Mouse (Mus musculus) macrophage (primary cell): ENCODE measurements around the gene Ackr3. TPM values are rescaled to one million over a fixed set of nuclear protein-coding genes. Genes with fewer than 3 reads are reported as not detected.

ENCODE experiments used
- H3K27ac ChIP-seq: fragments of 350-480 bp; formaldehyde crosslinking; 2 replicates; pipeline ENCODE4 v1.9.0; 2021
- H3K36me3 ChIP-seq: fragments of 350-480 bp; formaldehyde crosslinking; 2 replicates; pipeline ENCODE4 v1.9.0; 2021; ENCODE audit errors: inconsistent target
- H3K4me3 ChIP-seq: fragments of 350-480 bp; formaldehyde crosslinking; 2 replicates; pipeline ENCODE4 v1.9.0; 2021; ENCODE audit errors: inconsistent target
- H3K79me2 ChIP-seq: fragments of 350-480 bp; formaldehyde crosslinking; 2 replicates; pipeline ENCODE4 v1.9.0; 2021; ENCODE audit errors: inconsistent target
- WGBS: methylation state at CpG from one replicate; pipeline ENCODE4 v1.1.7; 2026; ENCODE audit warnings: inconsistent platforms; ENCODE audit not compliant: missing documents; 5-methylcytosine and 5-hydroxymethylcytosine counted together
- polyA plus RNA-seq: library from polyadenylated mRNA; stranded (reverse); fragments of 250-400 nt; gene quantifications from 3 replicates; pipeline ENCODE4 v1.2.4, GENCODE M21; 2018; ENCODE audit warnings: inconsistent platforms
- total RNA-seq, 78 experiments: library from RNA; depleted of rRNA; stranded (reverse); fragments of 250-400 nt; gene quantifications; 1 replicate in 9 of 78; 2 replicates in 24 of 78; 3 replicates in 43 of 78; 4 replicates in 2 of 78; pipeline ENCODE4 v1.2.4; 2018; ENCODE audit warnings: inconsistent platforms in 56 of 78

Ackr3 gene
- 1 to 10 TPM in 1 of 26 experiments, not detected in 25; 1.9 TPM for total RNA-seq (2018; cell fraction: chromatin; rRNA removed)
- not detected for total RNA-seq (2018; cell fraction: cytosol; rRNA removed)
- not detected for total RNA-seq (2018; cell fraction: nucleus; rRNA removed)
- not detected in 3 replicates for polyA plus RNA-seq

GRCm38 (mm10) chr1:90203783-90204690, at the start of gene Ackr3:
Ackr3 (plus strand) TSS chr1:90203980.
- H3K4me3 ChIP-seq: no peak within 1 kb of the TSS
- no peak within 1 kb of the TSS for H3K27ac ChIP-seq
- WGBS: 4% methylated on average over 19 of the region's 19 CpGs
- H3K79me2 ChIP-seq: no peaks in the 10 kb centered on the region
- no peaks in the 10 kb centered on the region for H3K36me3 ChIP-seq

- Histone ChIP-seq H3K27ac (no peak overlapping the region), H3K36me3 (no peaks in the 10 kb centered on the region), H3K4me3 (no peak overlapping the region), H3K79me2 (no peaks in the 10 kb centered on the region)
- WGBS: 78% methylated on average over 7 of the region's 7 CpGs
Observed at GRCm38 (mm10) chr1:90156589-90156988, 47.2 kb upstream of the Ackr3 start.

- Histone ChIP-seq H3K27ac (no peak overlapping the region), H3K4me3 (no peak overlapping the region), H3K36me3 (no peaks in the 10 kb centered on the region), H3K79me2 (no peaks in the 10 kb centered on the region)
- WGBS: 44% methylated on average over 12 of the region's 13 CpGs
Observed at GRCm38 (mm10) chr1:90159927-90160326, 43.9 kb upstream of the Ackr3 start.

- Histone ChIP-seq H3K27ac (no peak overlapping the region), H3K36me3 (no peaks in the 10 kb centered on the region), H3K4me3 (no peak overlapping the region), H3K79me2 (no peaks in the 10 kb centered on the region)
- 69% methylated on average over 6 of the region's 6 CpGs for WGBS
Observed at GRCm38 (mm10) chr1:90161623-90162022, 42.2 kb upstream of the Ackr3 start.

- Histone ChIP-seq H3K79me2 (no peaks in the 10 kb centered on the region), H3K4me3 (no peak overlapping the region), H3K27ac (no peak overlapping the region), H3K36me3 (no peaks in the 10 kb centered on the region)
- 52% methylated on average over 13 of the region's 13 CpGs for WGBS
Observed at GRCm38 (mm10) chr1:90162379-90162857, 41.4 kb upstream of the Ackr3 start.

- no peak overlapping the region for H3K4me3 ChIP-seq
- no peak overlapping the region for H3K27ac ChIP-seq
- H3K36me3 ChIP-seq: no peaks in the 10 kb centered on the region
- WGBS: 77% methylated on average over 7 of the region's 7 CpGs
- no peaks in the 10 kb centered on the region for H3K79me2 ChIP-seq
Observed at GRCm38 (mm10) chr1:90163161-90163560, 40.6 kb upstream of the Ackr3 start.

GRCm38 (mm10) chr1:90164319-90164718, 39.5 kb upstream of the Ackr3 start:
- Histone ChIP-seq H3K4me3 (no peak overlapping the region), H3K79me2 (no peaks in the 10 kb centered on the region), H3K36me3 (no peaks in the 10 kb centered on the region), H3K27ac (no peak overlapping the region)
- WGBS: 77% methylated on average over 3 of the region's 3 CpGs

- H3K79me2 ChIP-seq: no peaks in the 10 kb centered on the region
- no peak overlapping the region for H3K27ac ChIP-seq
- no peaks in the 10 kb centered on the region for H3K36me3 ChIP-seq
- WGBS: 84% methylated on average over 6 of the region's 8 CpGs
- no peak overlapping the region for H3K4me3 ChIP-seq
Observed at GRCm38 (mm10) chr1:90174338-90174737, 29.4 kb upstream of the Ackr3 start.

- Histone ChIP-seq H3K4me3 (no peak overlapping the region), H3K79me2 (no peaks in the 10 kb centered on the region), H3K36me3 (no peaks in the 10 kb centered on the region), H3K27ac (no peak overlapping the region)
- 83% methylated on average over 7 of the region's 7 CpGs for WGBS
Observed at GRCm38 (mm10) chr1:90176223-90176622, 27.6 kb upstream of the Ackr3 start.

GRCm38 (mm10) chr1:90177565-90177964, 26.2 kb upstream of the Ackr3 start:
- Histone ChIP-seq H3K79me2 (no peaks in the 10 kb centered on the region), H3K4me3 (no peak overlapping the region)

GRCm38 (mm10) chr1:90177978-90178377, 25.8 kb upstream of the Ackr3 start:
- Histone ChIP-seq H3K27ac (no peak overlapping the region), H3K79me2 (no peaks in the 10 kb centered on the region), H3K4me3 (no peak overlapping the region), H3K36me3 (no peaks in the 10 kb centered on the region)
- 55% methylated on average over 5 of the region's 5 CpGs for WGBS

More at GRCm38 (mm10) chr1:90177565-90177964, 26.2 kb upstream of the Ackr3 start:
- H3K36me3 ChIP-seq: no peaks in the 10 kb centered on the region
- no peak overlapping the region for H3K27ac ChIP-seq

- H3K27ac ChIP-seq: no peak overlapping the region
- no peak overlapping the region for H3K4me3 ChIP-seq
- H3K36me3 ChIP-seq: no peaks in the 10 kb centered on the region
- WGBS: 89% methylated on average over 5 of the region's 7 CpGs
- H3K79me2 ChIP-seq: no peaks in the 10 kb centered on the region
Observed at GRCm38 (mm10) chr1:90180479-90180878, 23.3 kb upstream of the Ackr3 start.

- H3K79me2 ChIP-seq: no peaks in the 10 kb centered on the region
- no peak overlapping the region for H3K4me3 ChIP-seq
- H3K27ac ChIP-seq: no peak overlapping the region
- WGBS: 74% methylated on average over 12 of the region's 12 CpGs
- no peaks in the 10 kb centered on the region for H3K36me3 ChIP-seq
Observed at GRCm38 (mm10) chr1:90180966-90181699, 22.6 kb upstream of the Ackr3 start.

- Histone ChIP-seq H3K4me3 (no peak overlapping the region), H3K79me2 (no peaks in the 10 kb centered on the region), H3K36me3 (no peaks in the 10 kb centered on the region), H3K27ac (no peak overlapping the region)
- 93% methylated on average over 5 of the region's 5 CpGs for WGBS
Observed at GRCm38 (mm10) chr1:90182521-90182920, 21.3 kb upstream of the Ackr3 start.

GRCm38 (mm10) chr1:90183602-90184001, 20.2 kb upstream of the Ackr3 start:
- no peak overlapping the region for H3K27ac ChIP-seq
- H3K4me3 ChIP-seq: no peak overlapping the region
- no peaks in the 10 kb centered on the region for H3K36me3 ChIP-seq
- 75% methylated on average over 5 of the region's 6 CpGs for WGBS
- no peaks in the 10 kb centered on the region for H3K79me2 ChIP-seq
